Mouse (Mus musculus) cortical plate, adult 2 months (tissue): ENCODE measurements around the gene Syt6. TPM values are rescaled to one million over a fixed set of nuclear protein-coding genes. Genes with fewer than 3 reads are reported as not detected.
A peak's percentile ranks its signal among the peaks of the same experiment; 100 is the strongest.

Experiments
- H3K27ac ChIP-seq: fragments of 200-500 bp; 2 replicates; pipeline ENCODE4 v1.5.1; 2012; ENCODE audit warnings: low read length, control low read depth, inconsistent platforms; ENCODE audit not compliant: insufficient read depth
- H3K4me1 ChIP-seq: fragments of 200-500 bp; 2 replicates; pipeline ENCODE4 v1.6.1; 2011; ENCODE audit warnings: low read length; ENCODE audit not compliant: control insufficient read depth, insufficient read depth
- H3K4me3 ChIP-seq: fragments of 200-500 bp; 2 replicates; pipeline ENCODE4 v1.5.1; 2011; ENCODE audit warnings: mild to moderate bottlenecking, low read length, control low read depth; ENCODE audit not compliant: insufficient read depth
- CTCF ChIP-seq: fragments of 200-500 bp; IDR thresholded peaks from 2 replicates; pipeline ENCODE4 v1.5.1; 2011; ENCODE audit warnings: mild to moderate bottlenecking, control low read depth, low read length; ENCODE audit not compliant: insufficient read depth; ENCODE audit errors: extremely low read depth
- POLR2A ChIP-seq: fragments of 200-500 bp; IDR thresholded peaks from 2 replicates; pipeline ENCODE4 v1.6.1; 2011; ENCODE audit warnings: mild to moderate bottlenecking, low read length, control low read depth; ENCODE audit not compliant: insufficient read depth; ENCODE audit errors: extremely low read depth
- polyA plus RNA-seq: library from polyadenylated mRNA; depleted of rRNA; stranded (reverse); fragments of >200 nt; gene quantifications from 2 replicates; pipeline ENCODE4 v1.2.3, GENCODE M21; 2012; rRNA removed

Gene Syt6
- polyA plus RNA-seq = 10.3 and 15.1 TPM in 2 replicates

- H3K4me3 ChIP-seq = peak within 1 kb of the TSS; percentile 43
- TF ChIP-seq CTCF (no peak), POLR2A (no peak)
- H3K27ac ChIP-seq = no peak within 1 kb of the TSS; the same call in 1 of the 2 replicates
- no peaks in the 10 kb centered on the region for H3K4me1 ChIP-seq
Observed at GRCm38 (mm10) chr3:103575156-103575892, at the start of gene Syt6. Gene Syt6 (plus strand): TSS chr3:103575231.

- no peak overlapping the region for H3K27ac ChIP-seq
- H3K4me3 ChIP-seq = no peak overlapping the region
- H3K4me1 ChIP-seq = no peaks in the 10 kb centered on the region
- TF ChIP-seq CTCF = no peak
- TF ChIP-seq POLR2A = no peak
Observed at GRCm38 (mm10) chr3:103526201-103526704, 48.8 kb upstream of the Syt6 start.

GRCm38 (mm10) chr3:103526864-103527263 is 48.2 kb upstream of the Syt6 start:
- TF ChIP-seq CTCF (no peak), POLR2A (no peak)
- H3K27ac ChIP-seq = no peak overlapping the region
- no peak overlapping the region for H3K4me3 ChIP-seq
- no peaks in the 10 kb centered on the region for H3K4me1 ChIP-seq

GRCm38 (mm10) chr3:103534036-103534435 is 41.0 kb upstream of the Syt6 start:
- H3K4me3 ChIP-seq = no peak overlapping the region
- TF ChIP-seq CTCF (no peak), POLR2A (no peak)
- no peak overlapping the region for H3K27ac ChIP-seq
- no peaks in the 10 kb centered on the region for H3K4me1 ChIP-seq

- no peak overlapping the region for H3K4me3 ChIP-seq
- no peak overlapping the region for H3K27ac ChIP-seq
- TF ChIP-seq CTCF (no peak), POLR2A (no peak)
- no peaks in the 10 kb centered on the region for H3K4me1 ChIP-seq
Observed at GRCm38 (mm10) chr3:103535207-103535606, 39.8 kb upstream of the Syt6 start.

GRCm38 (mm10) chr3:103539148-103539547 is 35.9 kb upstream of the Syt6 start:
- Histone ChIP-seq H3K4me1 (no peaks in the 10 kb centered on the region), H3K27ac (no peak overlapping the region), H3K4me3 (no peak overlapping the region)
- TF ChIP-seq CTCF (no peak), POLR2A (no peak)

- Histone ChIP-seq H3K4me3 (no peak overlapping the region), H3K27ac (no peak overlapping the region), H3K4me1 (no peaks in the 10 kb centered on the region)
- TF ChIP-seq POLR2A (no peak), CTCF (no peak)
Observed at GRCm38 (mm10) chr3:103546166-103546565, 28.9 kb upstream of the Syt6 start.

GRCm38 (mm10) chr3:103546626-103547025 is 28.4 kb upstream of the Syt6 start:
- Histone ChIP-seq H3K4me3 (no peak overlapping the region), H3K27ac (no peak overlapping the region), H3K4me1 (no peaks in the 10 kb centered on the region)
- TF ChIP-seq CTCF (no peak), POLR2A (no peak)

GRCm38 (mm10) chr3:103550236-103550635 is 24.8 kb upstream of the Syt6 start:
- TF ChIP-seq CTCF (no peak), POLR2A (no peak)
- no peak overlapping the region for H3K27ac ChIP-seq
- no peak overlapping the region for H3K4me3 ChIP-seq
- no peaks in the 10 kb centered on the region for H3K4me1 ChIP-seq

GRCm38 (mm10) chr3:103567226-103567625 is 7.8 kb upstream of the Syt6 start:
- Histone ChIP-seq H3K4me3 (no peak overlapping the region), H3K27ac (no peak overlapping the region), H3K4me1 (no peaks in the 10 kb centered on the region)
- TF ChIP-seq CTCF = no peak
- TF ChIP-seq POLR2A = no peak
